Mouse (Mus musculus): ENCODE data around the gene Olfr91.

DNA sequence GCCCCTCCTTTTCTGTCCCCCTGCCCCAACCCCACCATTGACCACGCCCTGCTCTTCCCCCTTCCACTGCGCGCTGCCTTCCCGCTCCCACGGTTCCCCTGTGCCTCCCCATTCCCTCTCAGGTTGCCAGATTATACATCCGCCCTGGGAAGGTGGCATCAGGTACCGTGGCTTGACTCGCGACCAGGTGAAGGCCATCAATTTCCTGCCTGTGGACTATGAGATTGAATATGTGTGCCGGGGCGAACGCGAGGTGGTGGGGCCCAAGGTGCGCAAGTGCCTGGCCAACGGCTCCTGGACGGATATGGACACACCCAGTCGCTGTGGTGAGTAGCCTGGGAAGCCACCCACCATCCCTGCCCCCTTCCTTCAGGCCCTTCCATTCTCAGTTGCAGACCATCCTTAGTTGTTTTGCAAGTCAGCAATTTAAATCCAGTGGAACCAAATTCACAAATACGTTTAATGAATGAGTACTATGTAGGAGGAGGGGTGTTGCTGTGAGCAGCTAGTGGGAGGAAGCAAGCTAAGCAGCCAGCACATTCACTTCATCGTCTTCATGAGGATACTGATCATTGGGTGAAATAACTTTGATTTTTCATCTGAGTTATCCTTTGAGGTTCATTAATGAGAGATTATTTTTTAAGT lies 50.6 kb downstream of the Olfr91 start:
- TF ChIP-seq CTCF (IDR thresholded peaks at IDR 0.05; ENCODE audit: low read depth, low read length) (no peak), POLR2A (IDR thresholded peaks at IDR 0.05; ENCODE audit: borderline replicate concordance, low read depth, low read length) (no peak)
